Mouse (Mus musculus): ENCODE results near the gene Kng2. TPM values are rescaled to one million over a fixed set of nuclear protein-coding genes. Genes with fewer than 3 reads are reported as not detected.
"Not testable (repeated sequence)": the region's sequence is repeated elsewhere in the genome, so short reads cannot be mapped to it uniquely, and the experiment has no call there.

Gene Kng2
- total RNA-seq, 2 experiments from 2014 or later = not detected

DNA sequence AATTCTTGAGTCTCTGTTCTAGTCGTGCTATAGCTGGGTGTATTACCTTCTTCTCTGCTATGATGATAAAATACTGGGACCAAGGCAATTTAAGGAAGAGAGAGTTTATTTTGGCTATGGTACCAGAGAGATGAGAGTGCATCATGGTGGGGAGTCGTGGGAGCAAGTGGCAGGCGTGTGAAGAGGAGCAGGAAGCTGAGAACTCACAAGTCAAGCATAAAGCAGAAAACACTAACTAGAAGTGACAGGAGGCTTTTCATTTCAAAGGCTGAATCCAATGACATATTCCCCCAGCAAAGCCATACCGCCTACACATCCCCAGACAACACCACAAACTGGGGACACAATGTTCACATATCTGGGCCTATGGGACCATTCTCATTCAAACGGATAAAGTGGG, 67.0 kb downstream of the Kng2 start:
- no peak for ATAC-seq (replicated peaks; ENCODE audit: poor library complexity, severe bottlenecking)

DNA sequence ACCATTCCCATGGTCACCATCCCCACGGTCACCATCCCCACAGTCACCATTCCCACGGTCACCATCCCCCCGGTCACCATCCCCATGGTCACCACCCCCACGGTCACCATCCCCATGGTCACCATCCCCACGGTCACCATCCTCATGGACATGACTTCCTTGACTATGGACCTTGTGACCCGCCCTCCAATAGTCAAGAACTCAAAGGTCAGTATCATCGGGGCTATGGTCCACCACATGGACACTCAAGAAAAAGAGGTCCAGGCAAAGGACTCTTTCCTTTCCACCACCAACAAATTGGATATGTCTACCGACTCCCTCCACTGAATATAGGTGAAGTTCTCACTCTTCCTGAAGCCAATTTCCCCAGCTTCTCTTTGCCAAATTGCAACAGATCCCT, 68.2 kb downstream of the Kng2 start:
- no peak for ATAC-seq (replicated peaks; ENCODE audit: poor library complexity, severe bottlenecking)

DNA sequence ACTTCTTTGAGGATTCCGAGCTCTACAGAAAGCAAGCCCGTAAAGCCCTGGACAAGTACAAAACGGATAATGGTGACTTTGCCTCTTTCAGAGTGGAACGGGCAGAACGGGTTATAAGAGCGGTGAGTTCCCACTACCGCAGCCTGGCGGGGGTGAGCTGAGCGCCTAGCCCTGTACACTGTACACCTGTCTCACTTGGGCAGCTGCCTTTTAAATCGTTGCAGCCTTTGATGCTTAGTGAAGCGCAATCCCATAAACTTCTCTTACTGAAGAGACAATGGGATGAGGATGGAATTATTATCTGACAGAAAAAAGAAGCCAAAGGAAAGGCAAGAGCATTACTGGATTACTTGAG, 73.2 kb downstream of the Kng2 start:
- no peak for ATAC-seq (replicated peaks; ENCODE audit: poor library complexity, severe bottlenecking)

DNA sequence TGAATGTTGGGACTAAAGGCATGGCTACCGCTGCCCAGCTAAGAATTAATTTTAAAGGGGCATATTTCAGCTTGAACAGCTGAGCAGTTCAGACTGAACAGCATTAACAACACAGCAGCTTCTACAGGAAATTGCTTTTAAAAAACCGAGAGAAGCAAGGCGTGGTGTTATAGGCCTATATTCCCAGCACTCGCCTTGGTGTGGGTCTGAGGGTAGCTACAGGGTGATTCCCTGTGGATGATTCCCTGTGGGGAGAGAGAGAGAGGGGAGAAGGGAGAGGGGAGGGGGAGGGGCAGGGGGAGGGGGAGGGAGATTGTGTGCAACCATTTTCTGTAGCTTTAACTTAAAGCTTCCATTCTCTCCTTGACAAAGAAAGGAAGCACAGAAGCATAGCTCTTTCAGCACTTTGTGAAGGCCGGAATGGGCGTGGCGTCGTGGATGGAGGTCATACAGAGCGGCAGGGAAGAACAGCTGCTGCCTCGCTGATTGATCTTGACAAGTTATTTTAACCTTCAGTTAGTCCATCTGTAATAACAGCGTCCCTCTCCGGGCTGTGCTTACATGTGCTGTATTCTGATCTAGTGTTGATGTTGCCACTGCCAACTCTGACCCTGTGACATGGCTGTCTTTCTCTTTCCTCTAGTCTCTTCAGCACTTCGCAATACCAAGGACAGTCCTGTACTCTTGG, 73.7 kb downstream of the Kng2 start:
- ATAC-seq (replicated peaks; ENCODE audit: poor library complexity, severe bottlenecking) = no peak

DNA sequence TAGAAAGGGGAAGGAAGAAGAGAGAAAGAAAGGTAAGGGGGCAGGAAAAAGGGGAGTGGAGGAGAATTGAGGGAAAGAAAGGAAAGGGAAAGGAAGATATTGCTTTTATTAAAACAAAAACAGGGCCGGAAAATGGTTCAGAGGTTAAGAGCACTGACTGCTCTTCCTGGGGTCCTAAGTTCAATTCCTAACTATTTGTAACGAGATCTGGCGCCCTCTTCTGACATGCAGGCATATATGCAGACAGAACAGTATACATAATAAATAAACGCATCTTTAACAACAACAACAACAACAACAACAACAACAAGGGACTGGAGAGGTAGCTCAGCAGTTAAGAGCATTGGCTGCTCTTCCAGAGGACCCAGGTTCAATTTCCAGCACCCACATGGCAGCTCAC, 76.2 kb downstream of the Kng2 start:
- ATAC-seq (replicated peaks; ENCODE audit: poor library complexity, severe bottlenecking) = no peak

DNA sequence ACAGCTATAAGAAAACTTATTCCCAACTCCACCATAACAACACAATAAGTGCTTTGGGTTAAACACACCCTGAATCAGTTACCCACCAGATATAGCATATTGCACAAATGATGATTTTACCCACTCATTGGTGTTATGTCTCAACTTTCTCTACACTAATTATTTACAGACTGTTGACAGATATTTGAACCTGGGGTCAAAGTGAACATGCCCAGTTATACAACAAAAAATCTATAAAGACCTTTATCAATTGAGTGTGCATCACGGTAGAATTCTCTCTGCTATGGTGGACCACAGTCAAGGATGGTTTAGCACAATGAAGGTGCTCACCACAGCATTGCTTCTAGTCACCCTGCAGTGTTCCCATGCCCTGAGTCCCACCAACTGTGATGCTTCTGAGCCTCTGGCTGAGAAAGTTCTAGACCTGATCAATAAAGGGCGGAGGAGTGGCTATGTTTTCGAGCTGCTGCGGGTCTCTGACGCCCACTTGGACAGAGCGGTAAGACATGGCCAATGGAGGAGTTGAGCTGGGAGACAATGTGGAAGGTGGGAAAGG, 78.4 kb downstream of the Kng2 start, which contains the start of gene Hrg:
Gene Hrg (plus strand): TSS at position 233 of the 556 bp plus-strand sequence.
- ATAC-seq (replicated peaks; ENCODE audit: poor library complexity, severe bottlenecking) = no peak

DNA sequence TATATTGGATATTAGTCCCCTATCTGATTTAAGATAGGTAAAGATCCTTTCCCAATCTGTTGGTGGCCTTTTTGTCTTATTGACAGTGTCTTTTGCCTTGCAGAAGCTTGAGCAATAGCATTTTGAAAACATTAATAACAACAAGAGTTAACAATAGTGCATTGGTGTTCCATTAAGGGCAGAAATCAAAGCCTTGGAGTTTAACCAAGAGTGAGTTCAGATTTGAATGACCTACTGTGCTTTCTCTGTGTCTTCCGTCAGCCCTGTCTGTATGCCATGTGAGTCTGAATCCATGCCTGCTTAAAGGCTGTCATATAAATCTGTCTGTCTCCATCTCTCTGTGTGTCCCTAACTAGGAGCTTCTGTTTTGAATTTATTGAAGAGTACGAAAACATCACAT, 81.9 kb downstream of the Kng2 start:
- no peak for ATAC-seq (replicated peaks; ENCODE audit: poor library complexity, severe bottlenecking)

DNA sequence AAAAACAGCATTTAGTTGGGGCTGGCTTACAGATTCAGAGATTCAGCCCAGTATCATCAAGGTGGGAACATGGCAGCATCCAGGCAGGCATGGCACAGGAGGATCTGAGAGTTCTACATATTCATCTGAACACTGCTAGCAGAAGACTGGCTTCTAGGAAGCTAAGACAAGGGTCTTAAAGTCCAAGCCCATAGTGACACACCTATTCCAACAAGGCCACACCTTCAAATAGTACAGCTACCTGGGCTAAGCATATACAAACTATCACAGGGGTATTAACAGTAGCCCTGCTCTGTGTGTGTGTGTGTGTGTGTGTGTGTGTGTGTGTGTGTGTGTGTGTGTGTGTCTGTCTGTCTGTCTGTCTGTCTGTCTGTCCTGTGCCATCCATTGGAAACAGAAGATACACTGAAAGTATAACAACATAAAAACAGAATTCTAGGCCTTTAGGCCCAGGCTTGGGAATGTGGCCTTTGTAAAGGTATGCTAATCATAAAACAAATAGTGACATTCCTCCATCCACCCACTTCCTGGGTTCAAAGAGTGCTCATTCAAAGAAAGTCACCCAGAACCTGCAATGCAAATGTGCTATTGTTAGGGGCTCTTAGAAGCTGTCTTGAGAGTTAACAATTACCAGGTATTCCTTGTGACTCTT, 87.3 kb downstream of the Kng2 start:
- not testable (repeated sequence) for ATAC-seq (replicated peaks; ENCODE audit: poor library complexity, severe bottlenecking)

DNA sequence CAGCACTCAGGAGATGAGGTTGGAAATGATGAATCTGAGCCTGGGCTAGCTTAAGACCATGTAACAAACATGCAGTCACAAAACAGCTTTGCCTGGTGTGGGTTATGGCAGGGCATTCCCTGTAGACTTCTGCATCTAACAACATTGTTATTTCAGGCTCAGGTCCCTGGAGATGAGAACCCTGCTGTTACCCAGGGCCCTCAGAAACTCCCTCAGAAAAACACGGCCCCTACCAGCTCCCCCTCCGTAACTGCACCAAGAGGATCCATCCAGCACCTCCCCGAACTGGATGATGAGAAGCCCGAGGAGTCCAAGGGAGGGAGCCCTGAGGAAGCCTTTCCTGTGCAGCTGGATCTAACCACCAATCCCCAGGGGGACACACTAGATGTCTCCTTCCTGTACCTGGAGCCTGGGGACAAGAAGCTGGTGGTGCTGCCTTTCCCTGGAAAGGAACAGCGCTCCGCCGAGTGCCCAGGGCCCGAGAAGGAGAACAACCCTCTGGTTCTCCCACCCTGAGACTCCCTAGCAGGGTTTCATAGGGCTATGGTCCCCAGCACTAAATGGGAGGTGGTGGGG, 90.1 kb downstream of the Kng2 start:
- no peak for ATAC-seq (replicated peaks; ENCODE audit: poor library complexity, severe bottlenecking)

DNA sequence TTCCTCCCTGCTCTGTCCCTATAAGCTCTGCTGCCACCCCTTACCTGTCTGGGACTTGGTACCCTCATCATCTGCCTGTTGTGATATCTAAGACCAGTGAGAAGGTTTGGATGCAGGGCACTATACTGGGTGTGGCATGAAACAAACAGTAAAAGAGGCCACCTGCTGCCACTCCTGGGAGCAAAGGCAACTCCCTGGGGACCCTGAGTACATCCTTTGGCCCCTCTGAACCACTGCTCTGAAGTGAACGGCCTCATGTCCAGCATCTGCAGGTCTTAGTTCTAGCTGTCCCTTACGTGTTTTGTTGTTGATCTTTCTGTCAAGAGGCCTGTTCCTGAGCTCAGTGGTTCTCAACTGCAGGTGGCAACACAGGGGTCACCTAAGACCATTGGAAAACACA, 90.7 kb downstream of the Kng2 start:
- no peak for ATAC-seq (replicated peaks; ENCODE audit: poor library complexity, severe bottlenecking)

DNA sequence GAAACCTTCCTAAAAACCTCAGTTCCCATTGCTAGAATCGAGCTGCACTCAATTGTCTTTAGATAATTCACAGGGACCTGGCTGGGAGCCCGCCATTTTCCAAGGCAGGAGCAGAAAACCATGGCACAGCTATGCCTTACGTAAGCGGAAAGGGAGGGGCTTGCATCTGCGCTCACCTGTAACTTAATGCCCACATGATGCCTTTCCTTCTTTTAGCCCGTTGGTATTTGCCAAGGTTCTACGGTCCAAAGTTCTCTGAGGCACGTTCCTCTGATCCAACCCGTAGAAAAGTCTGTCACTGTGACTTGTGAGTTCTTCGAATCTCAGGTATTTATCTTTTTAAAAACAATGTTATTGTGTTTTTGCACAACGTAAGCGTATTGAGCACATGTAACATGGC, 91.7 kb downstream of the Kng2 start:
- no peak for ATAC-seq (replicated peaks; ENCODE audit: poor library complexity, severe bottlenecking)

Other genes starting within 250 kb of the Kng2 start
- not detected in 2 replicates for gene Crygs, start 217.9 kb downstream of the Kng2 start, total RNA-seq (2014; fragmentation: Nextera tagmentation)
- not detected in 2 replicates for gene Crygs, start 217.9 kb downstream of the Kng2 start, total RNA-seq (2017)
- gene Tbccd1, start 171.8 kb downstream of the Kng2 start, total RNA-seq (2014; fragmentation: Nextera tagmentation) = 18.8 and 32.9 TPM in 2 replicates
- gene Tbccd1, start 171.8 kb downstream of the Kng2 start, total RNA-seq (2017) = 22.1 and 27.1 TPM in 2 replicates
- gene Dnajb11, start 171.6 kb downstream of the Kng2 start, total RNA-seq (2014; fragmentation: Nextera tagmentation) = 85.9 and 112 TPM in 2 replicates
- 187 and 220 TPM in 2 replicates for gene Dnajb11, start 171.6 kb downstream of the Kng2 start, total RNA-seq (2017)
- gene Ahsg, start 138.2 kb downstream of the Kng2 start, total RNA-seq (2014; fragmentation: Nextera tagmentation) = not detected in 2 replicates
- gene Ahsg, start 138.2 kb downstream of the Kng2 start, total RNA-seq (2017) = not detected in 2 replicates
- not detected in 2 replicates for gene Fetub, start 111.1 kb downstream of the Kng2 start, total RNA-seq (2014; fragmentation: Nextera tagmentation)
- gene Fetub, start 111.1 kb downstream of the Kng2 start, total RNA-seq (2017) = not detected in 2 replicates
- not detected in 2 replicates for gene Hrg, start 78.4 kb downstream of the Kng2 start, total RNA-seq (2014; fragmentation: Nextera tagmentation)
- not detected in 2 replicates for gene Hrg, start 78.4 kb downstream of the Kng2 start, total RNA-seq (2017)
- not detected in 2 replicates for gene Kng1, start 28.4 kb upstream of the Kng2 start, total RNA-seq (2014; fragmentation: Nextera tagmentation)
- gene Kng1, start 28.4 kb upstream of the Kng2 start, total RNA-seq (2017) = not detected in 2 replicates
- gene Eif4a2, start 78.0 kb upstream of the Kng2 start, total RNA-seq (2014; fragmentation: Nextera tagmentation) = 322 and 433 TPM in 2 replicates
- 678 and 830 TPM in 2 replicates for gene Eif4a2, start 78.0 kb upstream of the Kng2 start, total RNA-seq (2017)
- gene Rfc4, start 98.3 kb upstream of the Kng2 start, total RNA-seq (2014; fragmentation: Nextera tagmentation) = 100.0 and 117 TPM in 2 replicates
- 78.2 and 92.9 TPM in 2 replicates for gene Rfc4, start 98.3 kb upstream of the Kng2 start, total RNA-seq (2017)
- not detected in 2 replicates for gene Adipoq, start 117.1 kb upstream of the Kng2 start, total RNA-seq (2014; fragmentation: Nextera tagmentation)
- gene Adipoq, start 117.1 kb upstream of the Kng2 start, total RNA-seq (2017) = 0.15 TPM in 1 of 2 replicates, not detected in the other
- not detected in 2 replicates for gene St6gal1, start 195.3 kb upstream of the Kng2 start, total RNA-seq (2014; fragmentation: Nextera tagmentation)
- 0.13 and 1.8 TPM in 2 replicates for gene St6gal1, start 195.3 kb upstream of the Kng2 start, total RNA-seq (2017)